Mouse (Mus musculus) testis, adult 2 months (tissue): ENCODE measurements around the gene Hdac7. TPM values are rescaled to one million over a fixed set of nuclear protein-coding genes. Genes with fewer than 3 reads are reported as not detected.

Experiments used
- H3K27ac ChIP-seq: fragments of 200-500 bp; 2 replicates; pipeline ENCODE4 v1.5.1; 2012; ENCODE audit warnings: low read depth, low read length; ENCODE audit not compliant: control insufficient read depth, insufficient read depth
- H3K27me3 ChIP-seq: fragments of 200-500 bp; 2 replicates; pipeline ENCODE4 v1.6.1; 2012; ENCODE audit warnings: mild to moderate bottlenecking, low read length, moderate library complexity; ENCODE audit not compliant: control insufficient read depth, insufficient read depth
- H3K36me3 ChIP-seq: fragments of 200-500 bp; 2 replicates; pipeline ENCODE4 v1.6.1; 2012; ENCODE audit warnings: mild to moderate bottlenecking, low read length; ENCODE audit not compliant: control insufficient read depth, insufficient read depth
- H3K4me1 ChIP-seq: fragments of 200-500 bp; 2 replicates; pipeline ENCODE4 v1.6.1; 2012; ENCODE audit warnings: low read length; ENCODE audit not compliant: control insufficient read depth, insufficient read depth
- H3K4me3 ChIP-seq: fragments of 200-500 bp; 2 replicates; pipeline ENCODE4 v1.5.1; 2012; ENCODE audit warnings: low read depth, mild to moderate bottlenecking, low read length, moderate library complexity, mixed read lengths; ENCODE audit not compliant: control insufficient read depth
- CTCF ChIP-seq: fragments of 200-500 bp; IDR thresholded peaks from 2 replicates; pipeline ENCODE4 v1.5.1; 2012; ENCODE audit warnings: low read depth, mild to moderate bottlenecking, inconsistent platforms, low read length, moderate library complexity; ENCODE audit not compliant: control insufficient read depth, insufficient read depth, insufficient replicate concordance
- POLR2A ChIP-seq: fragments of 200-500 bp; IDR thresholded peaks from 2 replicates; pipeline ENCODE4 v1.6.1; 2012; ENCODE audit warnings: low read depth, mild to moderate bottlenecking, inconsistent platforms, low read length, moderate library complexity; ENCODE audit not compliant: control insufficient read depth
- polyA plus RNA-seq: library from polyadenylated mRNA; depleted of rRNA; stranded (reverse); fragments of >200 nt; gene quantifications from 2 replicates; pipeline ENCODE4 v1.2.3, GENCODE M21; 2012

Gene Hdac7
- polyA plus RNA-seq, 1 experiment, result 6.1 TPM

DNA sequence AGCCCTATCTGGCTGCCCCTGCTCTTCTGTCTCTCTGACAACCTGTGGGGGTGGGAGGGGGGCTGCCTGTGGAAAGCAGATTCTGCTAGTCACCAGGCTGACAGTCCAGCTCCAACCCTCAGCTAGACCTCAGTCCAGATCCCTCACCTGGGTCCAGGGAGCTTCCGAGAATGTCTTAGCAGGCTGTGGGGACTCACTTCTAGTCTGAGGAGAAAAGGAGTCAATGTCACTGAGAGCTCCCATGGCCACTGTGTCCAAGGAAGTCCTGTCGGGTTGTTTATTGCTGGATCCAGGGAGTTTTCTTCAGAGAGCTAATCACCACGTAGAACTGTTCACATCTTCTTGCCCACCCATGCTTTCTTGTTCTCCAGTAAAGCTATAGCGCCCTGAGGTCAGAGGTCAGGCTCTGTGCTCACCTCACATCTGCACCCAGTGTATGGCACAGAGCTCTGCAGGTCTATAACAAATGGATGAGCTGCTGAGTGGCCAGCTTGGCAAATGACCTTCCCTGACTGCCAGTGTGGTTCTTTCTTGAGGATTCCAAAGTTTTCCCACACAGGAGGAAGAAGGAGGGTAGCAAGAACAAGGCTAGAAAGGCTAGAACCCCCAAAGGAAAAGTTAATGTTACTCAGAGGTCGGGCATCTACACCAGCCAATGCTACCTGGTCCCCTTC lies 17.6 kb downstream of the Hdac7 start:
- H3K4me1 ChIP-seq, result peaks cover 10% of the 10 kb centered on the region
- H3K4me3 ChIP-seq, result no peak overlapping the region
- TF ChIP-seq CTCF, result no peak
- TF ChIP-seq POLR2A, result no peak
- H3K36me3 ChIP-seq, result no peaks in the 10 kb centered on the region
- no peak overlapping the region for H3K27ac ChIP-seq
- H3K27me3 ChIP-seq, result no peaks in the 10 kb centered on the region

DNA sequence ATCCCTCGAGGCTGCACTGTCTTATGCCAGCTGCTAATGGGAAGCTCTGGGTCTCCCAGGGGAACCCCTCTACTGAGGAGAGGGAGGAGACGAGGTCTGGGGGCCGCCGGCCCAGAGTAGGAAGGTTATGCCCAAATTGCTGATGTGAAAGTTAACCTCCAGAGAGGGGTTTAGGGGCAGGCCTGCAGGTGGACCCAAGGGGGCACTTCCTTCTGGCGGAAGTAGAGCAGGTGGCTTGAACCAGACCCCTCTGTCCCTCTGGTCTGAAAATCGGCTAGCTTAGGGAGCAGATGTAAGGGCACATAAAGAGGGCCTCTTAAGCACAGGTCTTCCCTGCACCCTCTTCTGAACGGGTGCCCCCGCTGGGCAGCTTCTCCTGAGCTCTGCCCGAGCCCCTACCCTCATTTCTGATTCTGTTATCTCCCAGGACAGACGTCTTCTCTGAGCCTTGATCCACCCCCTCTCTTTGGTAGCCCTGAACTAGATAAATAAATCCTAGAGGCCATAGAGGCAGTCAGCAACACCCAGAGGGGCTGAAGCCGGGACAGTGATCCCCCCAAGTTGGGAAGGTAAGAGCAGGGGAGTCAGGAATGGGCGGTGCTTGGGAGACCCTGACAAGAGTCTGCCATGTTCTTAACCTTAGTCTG lies 18.2 kb downstream of the Hdac7 start:
- H3K27ac ChIP-seq, result no peak overlapping the region
- no peaks in the 10 kb centered on the region for H3K27me3 ChIP-seq
- H3K4me1 ChIP-seq, result peaks cover 7% of the 10 kb centered on the region
- H3K36me3 ChIP-seq, result no peaks in the 10 kb centered on the region
- H3K4me3 ChIP-seq, result no peak overlapping the region
- TF ChIP-seq POLR2A, result no peak
- TF ChIP-seq CTCF, result no peak

DNA sequence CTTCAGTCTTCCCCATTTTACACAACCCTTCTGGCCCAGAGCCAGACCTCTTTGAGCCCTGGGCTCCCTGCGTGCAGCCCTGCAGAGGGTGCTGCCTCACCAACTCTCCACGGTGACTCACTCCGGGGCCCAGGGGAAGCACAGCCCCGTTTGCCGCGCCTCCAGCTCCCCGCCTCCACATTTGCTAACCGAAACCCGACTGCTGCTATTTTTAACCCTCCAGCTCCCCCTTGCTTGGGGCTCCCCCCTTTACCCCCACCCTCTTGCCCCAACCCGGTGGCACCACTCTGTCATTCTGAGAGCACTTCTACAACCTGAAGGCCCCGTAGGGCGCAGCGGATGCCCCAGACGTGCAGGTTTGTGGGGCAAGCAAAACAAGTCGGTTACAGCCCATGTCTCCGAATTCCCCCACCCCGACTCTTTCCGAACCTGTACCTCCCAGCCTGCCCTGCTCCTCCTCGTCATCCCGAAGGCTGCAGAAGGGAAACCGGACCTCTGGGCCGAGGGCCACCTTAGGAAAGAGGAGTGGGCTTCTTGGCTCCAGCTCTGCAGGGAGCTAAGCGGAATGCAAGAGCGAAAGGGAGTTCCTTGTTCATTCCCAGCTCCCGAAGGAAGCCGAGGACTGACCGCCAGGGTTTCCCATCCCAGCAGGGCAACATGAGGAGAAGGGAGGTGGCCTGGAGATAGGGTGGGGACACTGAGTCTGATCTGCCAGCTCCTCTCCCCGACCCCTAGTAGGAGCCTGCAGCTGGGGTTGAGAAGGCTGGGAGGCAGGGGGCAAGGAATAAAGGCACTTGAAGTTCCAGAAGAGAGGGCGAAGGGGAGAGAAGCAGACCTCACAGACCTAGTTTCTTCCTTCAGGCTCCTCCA lies 19.0 kb downstream of the Hdac7 start:
- TF ChIP-seq CTCF, result 0 out of 2 replicates have a peak, but pooled peaks have one; percentile 7
- TF ChIP-seq POLR2A, result no peak
- H3K27ac ChIP-seq, result no peak overlapping the region; the same call in 1 of the 2 replicates
- no peak overlapping the region for H3K4me3 ChIP-seq
- H3K4me1 ChIP-seq, result peaks cover 5% of the 10 kb centered on the region; the same call in 1 of the 2 replicates
- no peaks in the 10 kb centered on the region for H3K36me3 ChIP-seq
- H3K27me3 ChIP-seq, result no peaks in the 10 kb centered on the region

DNA sequence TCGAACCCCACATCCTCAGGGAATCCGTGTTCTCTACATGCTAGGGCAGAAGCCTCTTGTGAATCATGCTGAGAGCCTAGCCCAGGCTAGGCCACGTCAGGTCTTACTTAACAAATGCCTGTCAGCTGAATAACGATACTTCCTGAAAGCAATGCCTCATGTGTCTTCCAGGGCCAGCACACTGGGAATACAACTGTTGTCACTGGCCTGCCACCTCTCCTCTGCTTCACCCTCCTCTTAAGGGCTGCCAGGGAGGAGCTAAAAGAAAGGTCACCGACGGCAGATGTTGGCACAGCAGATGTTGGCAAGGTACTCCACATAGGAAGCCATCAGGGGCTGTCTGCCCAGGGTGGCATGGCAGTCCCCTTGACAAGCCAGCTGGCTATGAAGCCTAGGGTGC lies 20.3 kb downstream of the Hdac7 start:
- no peaks in the 10 kb centered on the region for H3K36me3 ChIP-seq
- H3K4me3 ChIP-seq, result no peak overlapping the region
- no peaks in the 10 kb centered on the region for H3K27me3 ChIP-seq
- H3K27ac ChIP-seq, result peak overlapping the region; percentile 61
- TF ChIP-seq POLR2A (no peak), CTCF (no peak)
- H3K4me1 ChIP-seq, result peaks cover 5% of the 10 kb centered on the region; the same call in 1 of the 2 replicates

DNA sequence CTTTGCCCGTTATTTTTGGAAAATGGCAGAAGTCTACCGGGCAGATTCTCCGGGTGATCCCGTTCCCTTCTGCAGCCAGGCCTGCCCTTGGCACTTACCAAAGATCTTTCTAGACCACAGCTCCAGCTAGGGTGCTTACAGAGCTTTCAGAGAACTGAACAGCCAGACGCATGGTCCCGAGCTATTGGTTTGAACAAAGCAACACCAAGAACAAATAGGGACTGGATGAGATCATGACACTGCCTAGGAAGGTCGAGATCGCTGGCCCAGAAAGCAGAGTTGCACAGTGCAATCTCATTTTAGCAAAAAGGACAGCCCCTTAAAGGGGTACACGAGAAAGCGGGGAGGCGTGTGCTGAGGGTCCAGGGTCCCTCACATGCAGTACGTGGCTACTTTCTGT lies 20.8 kb downstream of the Hdac7 start:
- H3K27ac ChIP-seq, result no peak overlapping the region
- no peak overlapping the region for H3K4me3 ChIP-seq
- TF ChIP-seq CTCF, result no peak
- TF ChIP-seq POLR2A, result no peak
- no peaks in the 10 kb centered on the region for H3K27me3 ChIP-seq
- no peaks in the 10 kb centered on the region for H3K36me3 ChIP-seq
- H3K4me1 ChIP-seq, result peaks cover 5% of the 10 kb centered on the region; the same call in 1 of the 2 replicates

DNA sequence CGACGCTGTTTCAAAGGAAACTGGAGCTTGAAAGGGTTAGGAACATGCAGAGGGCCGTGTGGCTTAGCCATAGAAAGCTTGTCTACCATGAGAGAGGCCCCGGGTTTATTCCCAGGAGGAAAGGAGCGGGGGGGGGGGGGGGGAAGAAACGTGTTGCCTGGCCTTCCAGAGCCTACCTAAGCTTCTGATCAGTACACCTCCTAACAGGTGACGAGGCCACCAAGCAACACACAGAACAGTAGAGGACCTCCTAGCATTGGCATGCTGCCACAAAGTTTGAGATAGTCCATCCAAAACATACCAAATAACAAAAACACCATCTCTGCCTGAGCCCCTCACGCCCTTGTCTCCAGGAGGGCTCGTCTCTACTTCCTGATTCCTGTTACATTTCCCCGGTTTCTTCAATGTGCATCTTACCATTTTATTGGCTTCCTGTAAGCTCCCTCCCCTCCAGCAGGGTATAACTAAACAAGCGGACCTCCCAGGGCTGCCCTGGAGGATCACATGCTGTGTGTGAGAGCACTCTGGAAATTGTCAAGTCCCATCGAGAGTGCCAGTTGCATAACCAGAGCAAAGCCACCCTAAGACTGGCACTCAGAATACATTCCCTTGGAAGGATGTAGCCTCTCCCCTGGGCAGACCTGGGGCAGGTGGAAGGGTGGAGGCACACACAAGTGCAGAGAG lies 21.6 kb downstream of the Hdac7 start:
- Histone ChIP-seq H3K36me3 (no peaks in the 10 kb centered on the region), H3K4me3 (no peak overlapping the region), H3K27ac (peak overlapping the region; percentile 24; the same call in 1 of the 2 replicates), H3K27me3 (no peaks in the 10 kb centered on the region), H3K4me1 (peaks cover 5% of the 10 kb centered on the region; the same call in 1 of the 2 replicates)
- TF ChIP-seq POLR2A (no peak), CTCF (no peak)

DNA sequence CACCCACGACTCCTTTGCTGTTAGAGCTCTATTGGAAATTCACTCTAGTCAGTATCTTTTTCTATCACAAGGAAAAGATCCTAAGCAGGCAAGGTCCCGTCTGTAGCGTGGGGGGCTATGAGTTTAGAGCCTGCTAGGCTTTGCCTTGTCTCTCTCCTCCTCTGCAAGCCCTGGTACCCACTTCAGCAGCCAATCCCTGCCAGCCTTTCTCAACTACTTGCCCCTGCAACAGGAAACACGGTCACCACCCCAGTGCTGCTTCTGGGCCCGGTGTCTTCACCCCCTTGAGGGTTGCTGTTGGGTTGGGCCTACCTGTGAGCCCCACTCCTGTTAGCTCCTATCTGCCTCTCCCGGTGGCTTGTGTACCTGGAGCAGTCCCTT lies 22.3 kb downstream of the Hdac7 start:
- no peaks in the 10 kb centered on the region for H3K27me3 ChIP-seq
- no peaks in the 10 kb centered on the region for H3K36me3 ChIP-seq
- H3K27ac ChIP-seq, result no peak overlapping the region
- peaks cover 5% of the 10 kb centered on the region; the same call in 1 of the 2 replicates for H3K4me1 ChIP-seq
- no peak for TF ChIP-seq CTCF
- TF ChIP-seq POLR2A, result no peak
- no peak overlapping the region for H3K4me3 ChIP-seq
